Mouse (Mus musculus): ENCODE measurements around the gene Ide.
A peak's percentile ranks its signal among the peaks of the same experiment; 100 is the strongest.

Gene Ide

DNA sequence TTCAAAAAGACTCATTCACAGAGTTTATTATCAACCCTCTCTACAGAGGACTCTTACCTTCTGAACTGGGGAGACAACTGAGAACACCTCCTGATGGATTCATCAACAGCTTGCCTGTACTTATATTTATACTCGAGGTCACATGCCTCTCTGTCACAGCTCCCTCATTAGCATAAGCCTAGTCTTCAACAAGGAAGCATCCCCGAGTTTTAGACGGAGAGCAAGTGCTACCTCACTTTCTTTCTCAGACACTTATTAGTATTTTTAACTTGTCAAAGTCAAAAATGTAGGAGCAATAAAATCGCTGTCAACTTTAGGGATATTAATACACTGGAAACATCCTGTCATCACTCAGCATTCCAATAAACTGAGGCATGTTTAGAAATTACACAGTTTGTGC lies at the start of gene Ide:
Ide (minus strand) TSS at position 101 of the 400 bp plus-strand sequence.
- DNase-seq (ENCODE audit: inconsistent ontology term), result no peak

DNA sequence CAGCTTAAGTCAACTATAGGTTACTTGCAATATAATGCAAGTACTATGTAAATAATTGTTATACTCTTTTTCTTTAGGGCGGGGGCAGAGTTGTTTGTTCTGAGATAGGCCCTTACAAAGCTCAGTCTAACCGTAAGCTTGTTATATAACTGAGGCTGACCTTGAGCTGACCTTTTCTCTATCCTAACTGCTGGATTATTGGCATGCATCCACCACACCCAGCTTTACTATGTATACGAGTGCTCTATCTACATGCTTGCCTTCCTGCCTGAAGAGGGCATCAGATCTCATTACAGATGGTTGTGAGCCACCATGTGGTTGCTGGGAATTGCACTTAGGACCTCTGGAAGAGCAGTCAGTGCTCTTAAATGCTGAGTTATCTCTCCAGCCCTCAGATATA lies 48.5 kb upstream of the Ide start:
- DNase-seq (ENCODE audit: inconsistent ontology term), result no peak

DNA sequence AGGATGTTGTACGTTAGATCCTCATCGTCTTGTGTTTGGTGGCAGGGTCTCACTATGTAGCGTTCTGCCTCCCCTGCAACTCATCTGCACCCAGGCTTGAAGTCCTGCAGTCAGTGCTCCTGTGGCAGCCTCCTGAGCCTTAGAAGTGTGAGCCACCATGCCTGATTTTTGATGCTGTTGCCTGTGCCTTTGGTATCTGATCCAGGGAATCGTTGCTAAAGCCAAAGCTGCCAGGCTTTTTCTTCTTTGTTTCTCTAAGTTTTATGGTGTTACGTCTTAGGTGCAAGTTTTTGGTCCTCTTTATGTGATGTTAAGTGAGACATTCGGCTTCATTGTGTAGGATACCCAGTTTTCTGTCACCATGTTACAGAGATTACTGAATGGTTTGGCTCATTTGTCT lies 41.2 kb upstream of the Ide start:
- DNase-seq (ENCODE audit: inconsistent ontology term), result no peak

DNA sequence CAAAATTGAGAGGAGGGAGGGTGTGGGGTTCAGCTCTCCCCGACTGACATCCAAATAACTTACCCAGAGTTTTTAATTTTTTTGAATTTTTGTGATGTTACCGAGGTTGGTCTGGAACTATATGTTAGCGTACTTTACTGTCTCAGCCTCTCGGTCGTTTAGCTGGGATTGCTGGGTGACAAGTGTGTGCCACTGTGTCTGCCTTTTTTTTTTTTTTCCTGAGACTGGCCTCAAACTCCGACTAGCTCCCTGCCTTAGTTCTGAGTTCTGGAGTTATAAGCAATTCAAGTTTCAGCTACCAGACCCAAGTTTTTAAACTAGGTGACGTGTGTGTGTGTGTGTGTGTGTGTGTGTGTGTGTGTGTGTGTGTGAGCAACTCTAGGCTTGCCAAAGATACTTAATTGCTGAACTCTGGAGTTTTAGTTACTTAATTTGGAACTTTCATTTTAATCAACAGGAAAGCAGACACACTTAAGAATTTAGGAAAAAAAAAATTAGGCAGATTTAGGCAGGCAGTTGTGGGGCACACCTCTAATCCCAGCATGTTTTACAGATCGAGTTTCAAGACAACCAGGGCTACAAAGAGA lies 39.8 kb upstream of the Ide start:
- DNase-seq (ENCODE audit: inconsistent ontology term), result peak; percentile 62

DNA sequence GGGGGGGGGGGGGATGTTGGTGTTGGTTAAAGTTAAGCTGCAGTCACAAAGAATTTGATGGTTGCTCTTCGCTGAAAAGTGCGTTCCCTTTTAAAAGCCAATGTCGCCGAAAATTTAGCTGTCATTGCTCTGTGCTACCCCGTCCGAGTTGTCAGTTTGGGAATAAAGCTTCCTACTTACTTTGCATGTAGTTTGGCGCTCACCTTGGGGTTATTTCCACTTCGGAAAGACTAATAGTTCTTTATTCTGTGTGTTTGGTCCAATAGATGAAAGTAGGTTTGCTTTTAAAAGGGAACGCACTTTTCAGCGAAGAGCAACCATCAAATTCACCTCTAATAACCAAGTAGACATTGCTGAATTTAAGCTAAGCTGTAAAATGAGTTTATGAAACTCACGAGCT lies 39.2 kb upstream of the Ide start:
- peak; percentile 30 for DNase-seq (ENCODE audit: inconsistent ontology term)

DNA sequence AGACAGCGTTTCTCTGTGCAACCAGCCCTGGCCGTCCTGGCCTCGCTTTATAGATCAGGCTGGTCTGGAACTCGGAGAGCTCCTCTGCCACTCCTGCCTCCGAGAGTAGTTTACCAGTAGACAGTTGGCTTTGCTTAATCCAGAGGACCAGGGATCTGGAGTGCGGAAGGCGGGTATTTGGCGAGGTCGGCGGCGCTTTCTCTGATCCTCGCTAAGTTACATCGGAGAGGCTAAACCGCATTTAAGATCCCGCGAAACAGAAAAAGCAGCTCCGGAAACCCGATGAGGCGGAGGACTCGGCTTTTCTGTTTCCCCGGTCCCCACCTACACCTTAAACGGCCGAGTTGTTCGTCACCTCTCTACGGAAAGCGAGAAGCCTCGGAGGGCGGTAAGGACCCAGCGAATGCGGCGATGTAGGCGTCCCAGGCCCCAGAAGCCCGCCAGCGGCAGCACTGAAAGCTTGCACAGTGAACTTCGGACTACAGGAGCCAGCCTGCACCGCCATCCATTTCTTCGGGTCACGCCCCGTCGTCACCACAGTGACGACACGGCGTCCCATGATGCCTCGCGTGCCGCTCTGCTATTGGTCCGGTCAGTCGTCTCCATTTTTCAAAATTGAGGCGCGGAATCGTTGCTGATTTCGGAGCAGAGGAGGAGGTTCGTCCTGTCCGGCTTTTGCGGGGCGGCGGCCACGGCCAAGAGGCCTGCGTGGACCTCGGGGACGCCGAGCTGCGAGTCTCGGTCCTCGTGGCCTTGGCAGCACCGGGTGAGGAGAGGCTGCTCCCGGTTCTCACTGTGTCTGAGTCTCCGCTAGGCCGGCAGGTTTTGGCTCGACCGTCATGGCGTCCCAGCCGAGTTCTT lies 38.3 kb upstream of the Ide start, which contains the start of gene Kif11:
Kif11 (plus strand) TSS at position 649 of the 861 bp plus-strand sequence.
- peak; percentile 96 for DNase-seq (ENCODE audit: inconsistent ontology term)

DNA sequence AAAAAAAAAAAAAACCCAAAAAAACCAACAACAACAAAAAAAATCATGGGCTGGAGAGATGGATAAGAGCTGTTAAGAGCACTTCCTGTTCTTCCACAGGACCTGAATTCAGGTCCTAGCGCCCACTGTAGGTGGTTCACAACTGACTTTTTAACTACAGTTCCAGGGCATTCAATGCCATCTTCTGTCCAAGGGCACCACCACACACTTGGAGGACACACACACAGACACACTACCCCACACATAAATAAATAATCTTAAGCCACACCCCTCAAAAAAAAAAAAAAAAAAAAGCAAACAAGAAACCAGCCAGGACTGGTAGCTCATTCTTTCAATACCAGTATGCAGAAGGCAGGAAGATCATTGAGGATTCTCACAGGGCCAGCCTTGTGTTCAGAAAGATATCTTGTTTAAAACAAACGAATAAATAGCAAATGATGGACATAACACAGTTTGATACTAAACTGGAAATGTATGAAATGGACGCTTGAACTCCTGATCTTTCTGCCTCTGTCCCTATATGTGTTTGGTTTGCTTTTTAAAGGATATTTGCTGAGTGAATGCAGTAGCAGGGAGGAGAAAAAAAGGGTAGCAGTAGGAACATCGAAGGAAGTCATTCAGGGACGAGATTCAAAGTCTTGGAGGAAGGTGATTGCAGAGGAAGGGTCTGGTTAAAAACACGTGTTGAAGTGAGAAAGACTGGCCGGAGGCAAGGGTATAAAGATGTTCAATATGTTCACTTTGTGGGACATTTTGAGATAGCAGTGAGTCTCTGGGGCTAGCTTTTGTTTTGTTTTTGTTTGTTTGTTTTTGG lies 37.5 kb upstream of the Ide start:
- peak; percentile 45 for DNase-seq (ENCODE audit: inconsistent ontology term)

DNA sequence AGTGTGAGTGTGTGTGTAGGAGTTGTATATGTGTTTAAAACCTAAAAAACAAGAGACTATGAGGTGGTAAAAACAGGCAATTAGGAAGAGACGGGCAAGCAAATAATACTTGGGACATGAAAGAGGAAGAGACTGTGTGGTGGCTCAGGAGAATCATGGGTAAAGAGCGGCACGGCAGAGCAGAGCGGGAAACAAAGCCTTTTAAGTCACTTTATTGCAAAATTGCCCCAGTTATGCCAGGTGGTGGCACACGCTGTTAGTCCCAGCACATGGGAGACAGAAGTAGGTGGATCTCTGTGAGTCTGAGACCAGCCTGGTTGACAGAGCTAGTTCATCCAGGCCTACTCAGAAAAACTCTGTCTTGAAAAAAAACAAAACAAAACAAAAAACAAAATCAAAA lies 32.7 kb upstream of the Ide start:
- DNase-seq (ENCODE audit: inconsistent ontology term), result no peak

DNA sequence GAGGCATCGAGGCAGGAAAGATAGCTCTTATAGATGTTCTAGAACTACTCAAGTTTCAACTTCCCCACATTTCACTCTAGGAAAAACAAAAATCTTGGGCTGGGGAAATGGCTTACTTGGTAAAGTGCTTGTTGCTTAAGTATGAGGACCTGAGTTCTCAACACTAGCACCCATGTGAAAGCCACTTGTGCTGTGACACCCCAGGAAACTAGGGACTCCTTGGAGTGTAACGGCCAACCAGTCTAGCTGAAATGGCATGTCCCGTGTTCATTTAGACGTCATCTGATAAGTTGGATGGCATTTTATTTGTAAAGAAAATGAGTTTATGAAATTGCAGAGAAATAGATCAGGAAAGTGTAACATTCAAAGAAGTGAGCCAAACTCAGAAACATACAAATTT lies 32.3 kb upstream of the Ide start:
- DNase-seq (ENCODE audit: inconsistent ontology term), result no peak

DNA sequence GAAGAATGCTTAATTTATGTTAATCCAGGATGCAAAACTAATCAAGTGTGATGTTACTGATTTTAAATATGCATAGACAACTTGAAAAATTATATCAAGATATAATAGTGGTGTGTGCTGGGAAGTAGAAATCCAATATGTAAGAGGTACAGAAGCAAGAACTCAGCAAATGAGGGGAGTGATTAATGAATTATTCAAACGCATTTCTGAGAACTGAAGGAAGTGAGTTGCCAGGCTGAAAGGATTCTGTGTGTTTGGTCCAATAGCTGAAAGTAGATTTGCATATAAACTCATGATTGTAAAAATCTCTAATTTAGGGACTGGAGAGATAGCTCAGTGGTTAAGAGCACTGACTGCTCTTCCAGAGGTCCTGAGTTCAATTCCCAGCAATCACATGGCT lies 31.3 kb upstream of the Ide start:
- DNase-seq (ENCODE audit: inconsistent ontology term), result no peak

DNA sequence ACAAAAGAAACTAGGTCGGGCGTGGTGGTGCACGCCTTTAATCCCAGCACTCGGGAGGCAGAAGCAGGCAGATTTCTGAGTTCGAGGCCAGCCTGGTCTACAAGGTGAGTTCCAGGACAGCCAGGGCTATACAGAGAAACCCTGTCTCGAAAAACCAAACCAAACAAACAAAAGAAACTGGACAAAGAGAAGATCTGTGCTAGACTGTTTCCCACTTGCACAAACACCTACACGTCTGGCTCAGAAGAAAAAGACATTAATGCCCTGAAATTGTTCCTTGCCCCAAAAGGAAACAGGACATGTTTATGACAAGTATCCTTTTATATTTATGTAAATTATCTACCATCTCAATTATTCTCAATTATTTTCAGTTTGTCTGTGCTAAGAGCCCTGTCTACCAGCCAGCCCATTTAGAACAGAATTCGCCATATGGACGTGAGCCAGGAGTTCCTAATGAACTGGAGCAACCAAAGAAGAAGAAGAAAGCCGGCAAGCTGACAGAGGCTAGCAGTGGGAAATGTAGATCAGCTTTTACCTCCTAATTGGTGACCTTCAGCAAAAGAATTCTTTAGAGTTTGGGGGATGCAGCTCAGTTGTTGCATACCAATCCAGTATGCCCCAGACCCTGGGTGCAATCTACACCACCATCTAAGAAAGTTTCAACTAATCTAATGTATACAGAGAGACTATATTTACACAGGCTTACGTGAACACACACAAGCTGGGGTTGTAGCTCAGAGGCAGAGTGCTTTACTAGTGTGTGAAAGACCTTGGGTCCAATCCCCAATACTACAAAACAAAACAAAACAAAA lies 25.7 kb upstream of the Ide start:
- DNase-seq (ENCODE audit: inconsistent ontology term), result peak; percentile 88

DNA sequence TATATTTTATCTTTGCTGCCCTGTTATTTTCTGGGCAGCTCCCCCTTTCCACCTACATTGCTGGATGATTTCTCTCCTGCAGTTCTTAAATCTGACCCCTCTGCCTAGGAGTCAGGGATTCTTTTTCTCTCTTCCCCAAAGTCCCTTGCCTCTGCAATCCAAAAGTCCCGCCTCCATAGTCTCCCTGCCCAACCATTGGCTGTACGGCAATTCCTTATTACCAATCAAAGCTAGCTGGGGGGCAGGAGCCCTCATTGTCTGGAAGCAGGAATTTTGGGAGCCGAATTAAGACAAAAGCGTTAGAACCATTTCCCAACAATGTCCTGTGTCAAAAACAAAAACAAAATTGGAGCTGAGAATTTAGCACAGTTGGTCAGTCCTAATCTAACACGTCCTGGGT lies 24.9 kb upstream of the Ide start:
- no peak for DNase-seq (ENCODE audit: inconsistent ontology term)

DNA sequence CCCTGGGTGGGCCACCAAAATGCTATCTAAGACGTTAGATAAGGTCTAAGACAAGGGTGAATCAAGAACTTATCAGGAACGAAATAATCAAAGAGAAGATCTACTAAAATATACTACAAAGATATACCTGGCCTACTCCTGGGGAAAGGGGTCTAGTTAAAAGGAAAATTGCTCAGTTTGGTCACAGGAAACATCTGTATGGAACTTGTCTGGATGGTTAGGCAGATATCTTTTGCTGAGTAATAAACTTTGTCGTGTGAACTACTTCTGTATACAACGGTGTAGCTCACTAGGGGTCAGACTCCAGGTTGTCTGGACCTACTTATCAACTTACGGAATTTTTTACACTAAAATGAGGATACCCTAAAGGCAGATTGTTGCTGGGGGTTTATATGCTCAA lies 22.4 kb upstream of the Ide start:
- no peak for DNase-seq (ENCODE audit: inconsistent ontology term)

DNA sequence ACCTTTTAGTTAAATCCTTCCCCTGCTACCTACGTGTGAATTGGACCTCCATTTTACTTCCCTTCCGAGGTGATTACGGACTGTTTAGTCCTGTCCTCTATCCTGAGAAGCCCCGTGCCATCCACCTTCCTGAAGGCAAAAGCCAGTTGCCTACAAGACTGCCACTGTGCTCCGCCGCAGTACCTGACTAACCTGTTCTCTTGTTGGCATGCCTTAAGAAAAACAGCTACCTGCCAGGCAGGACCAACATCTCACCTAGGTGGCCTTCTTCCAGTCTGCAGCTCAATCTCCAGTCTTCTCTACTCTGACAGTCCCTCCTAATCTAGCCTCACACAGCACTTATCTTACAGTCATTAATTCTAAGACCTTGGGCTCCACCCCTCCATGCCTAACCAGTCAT lies 15.7 kb upstream of the Ide start:
- DNase-seq (ENCODE audit: inconsistent ontology term), result no peak

DNA sequence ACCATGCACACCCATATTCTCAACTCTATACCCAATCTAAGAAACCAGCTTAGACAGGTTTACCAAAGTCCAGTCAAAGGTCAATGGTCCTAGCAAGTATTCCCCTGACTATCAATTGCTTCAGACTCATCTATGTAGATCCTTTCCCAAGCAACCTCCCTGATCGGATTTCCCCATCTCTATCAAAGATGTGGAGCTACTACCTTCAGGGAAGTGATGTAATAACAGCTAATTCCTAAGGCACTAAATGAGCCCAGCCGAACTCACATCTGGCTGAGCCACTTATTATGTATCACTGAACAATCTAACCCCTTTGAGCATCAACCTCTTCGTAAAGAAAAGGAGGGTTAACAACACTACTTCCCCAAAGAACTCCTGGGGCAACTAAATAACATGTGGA lies 15.1 kb upstream of the Ide start:
- no peak for DNase-seq (ENCODE audit: inconsistent ontology term)

DNA sequence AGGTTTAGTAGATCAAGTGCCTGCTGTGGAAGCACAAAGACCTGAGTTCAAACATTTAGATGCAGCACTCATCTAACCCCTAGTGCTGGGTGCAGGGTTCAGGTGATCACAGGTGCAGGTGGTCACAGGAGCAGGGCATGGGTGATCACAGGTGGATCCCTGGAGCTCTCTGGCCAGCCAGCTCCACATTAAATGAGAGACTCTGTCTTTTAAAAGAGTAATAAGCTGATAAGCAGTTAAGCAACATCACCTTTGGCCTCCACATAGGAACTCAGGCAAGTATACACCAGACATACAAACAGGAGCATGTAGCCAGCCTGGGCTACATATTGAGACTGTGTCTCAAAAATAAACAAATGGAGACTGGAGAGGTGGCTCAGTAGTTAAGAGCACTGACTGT lies 11.3 kb upstream of the Ide start:
- no peak for DNase-seq (ENCODE audit: inconsistent ontology term)

DNA sequence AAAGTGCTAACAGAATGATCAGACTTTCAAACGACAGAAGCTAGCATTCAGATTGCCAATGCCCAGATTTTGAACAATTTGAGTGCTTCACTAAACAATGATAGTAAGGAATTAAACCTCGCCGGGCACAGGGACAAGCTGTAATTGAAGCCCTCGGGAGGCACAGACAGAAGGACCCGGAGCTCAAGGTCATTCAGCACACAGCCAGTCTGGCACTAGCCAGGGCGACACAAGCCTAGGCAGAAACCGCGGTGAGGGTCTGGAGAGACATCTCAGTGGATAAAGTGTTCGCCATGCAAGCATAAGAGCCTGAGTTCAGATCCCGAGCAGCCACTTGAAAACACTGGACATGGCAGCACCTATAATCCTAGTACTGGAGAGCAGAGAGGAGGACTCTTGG lies 10.7 kb upstream of the Ide start:
- peak; percentile 22 for DNase-seq (ENCODE audit: inconsistent ontology term)

DNA sequence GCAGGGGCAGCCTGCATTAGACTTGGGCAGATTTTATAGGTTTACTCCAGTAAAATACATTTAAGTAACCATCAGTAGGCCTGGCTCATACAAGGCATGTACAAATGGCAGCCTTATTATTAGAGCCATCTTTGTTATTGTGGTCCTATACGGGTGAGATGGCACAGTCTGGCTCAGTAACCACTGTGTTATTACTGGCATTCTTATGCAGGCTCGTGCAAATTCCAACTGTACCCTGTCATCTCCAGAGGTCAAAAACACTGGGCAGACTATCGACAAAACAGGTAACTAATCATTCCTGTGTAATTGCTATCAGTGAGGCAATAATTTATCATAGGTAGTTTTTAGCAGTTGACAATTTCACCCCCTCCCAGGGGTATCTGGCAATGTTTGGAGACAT lies 8.6 kb upstream of the Ide start:
- peak; percentile 59 for DNase-seq (ENCODE audit: inconsistent ontology term)

DNA sequence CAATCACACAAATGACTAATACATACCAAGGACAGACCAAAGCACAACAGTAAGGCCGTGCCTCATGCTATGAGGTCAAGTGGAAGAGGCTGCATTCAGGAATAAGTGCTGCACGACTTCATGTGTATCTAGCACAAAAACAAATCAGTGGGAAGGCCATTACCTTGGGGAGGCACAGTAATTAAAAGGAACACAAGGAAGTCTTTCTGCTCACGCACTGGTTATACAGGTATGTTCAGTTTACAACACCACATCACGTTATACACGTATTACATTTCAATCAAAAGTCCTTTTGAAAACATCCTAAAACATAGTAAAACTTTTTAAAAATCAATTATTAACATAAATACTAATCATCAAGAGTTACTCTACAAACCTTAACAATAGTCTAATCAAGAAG lies 6.2 kb upstream of the Ide start:
- no peak for DNase-seq (ENCODE audit: inconsistent ontology term)

DNA sequence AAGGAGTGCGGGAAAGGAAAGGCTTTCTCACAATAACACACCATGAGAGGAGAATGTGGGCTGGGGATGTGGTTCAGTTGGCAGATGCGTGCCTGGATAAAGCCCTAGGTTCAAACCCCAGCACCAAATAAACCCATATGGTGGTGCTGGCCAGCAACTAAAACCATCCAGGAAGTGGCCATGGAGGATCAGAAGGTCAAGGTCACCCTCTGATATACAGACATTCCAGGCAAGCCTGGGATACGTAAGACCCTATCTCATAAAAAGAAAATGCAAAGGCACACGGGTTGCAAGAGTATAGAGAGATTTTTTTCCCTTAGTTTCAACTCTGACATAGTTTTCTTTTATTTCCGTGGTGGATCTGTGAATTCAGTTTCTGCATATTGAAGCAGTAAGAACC lies 3.3 kb upstream of the Ide start:
- no peak for DNase-seq (ENCODE audit: inconsistent ontology term)

DNA sequence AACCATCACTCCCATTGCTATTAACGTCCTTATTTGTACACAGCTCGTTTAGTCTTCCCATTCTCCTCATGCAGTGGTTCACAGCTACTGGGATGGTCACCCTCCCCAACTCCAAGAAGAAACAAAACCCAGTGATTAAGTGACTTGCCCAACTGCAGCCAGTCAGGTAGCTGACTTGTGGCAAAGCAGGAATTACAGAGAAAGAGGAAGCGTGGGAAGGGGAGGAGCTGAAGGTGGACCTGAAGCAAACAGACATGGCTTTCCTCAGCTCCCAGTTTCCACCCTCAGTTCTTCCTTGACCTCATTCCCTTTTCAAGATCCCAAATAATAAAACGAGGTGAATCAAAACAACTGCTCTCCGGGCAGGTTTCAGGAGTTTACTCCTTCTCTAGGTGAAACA lies 2.8 kb upstream of the Ide start:
- no peak for DNase-seq (ENCODE audit: inconsistent ontology term)

DNA sequence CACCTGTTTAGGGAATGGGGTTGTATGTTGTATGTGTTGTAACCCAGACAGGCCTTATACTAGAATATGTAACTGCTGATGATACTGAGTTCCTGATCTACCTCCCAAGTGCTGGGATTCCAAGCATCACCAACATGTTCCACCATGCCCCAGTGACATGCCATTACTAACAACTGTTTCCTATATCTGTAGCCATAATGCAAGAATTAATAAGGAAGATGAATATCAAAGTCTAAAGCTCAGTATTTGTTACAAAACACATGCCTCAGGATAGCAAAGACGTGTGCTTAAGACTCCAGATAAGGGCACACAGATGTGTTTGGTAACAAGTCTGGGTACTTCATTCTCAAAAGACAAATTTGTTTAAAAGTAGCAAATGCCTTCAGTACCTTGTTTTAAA lies 2.3 kb downstream of the Ide start:
- DNase-seq (ENCODE audit: inconsistent ontology term), result no peak

Measured in Muller cell, postnatal 12 days (primary cell).